Mouse (Mus musculus) heart, embryonic 10.5 days (tissue): Measurements from ENCODE around the gene Fxyd5. TPM values are rescaled to one million over a fixed set of nuclear protein-coding genes. Genes with fewer than 3 reads are reported as not detected.
A peak's percentile ranks its signal among the peaks of the same experiment; 100 is the strongest.

ENCODE experiments used
- DNase-seq: peaks from one replicate; pipeline ENCODE4 v3.0.0-alpha.2; 2017; ENCODE audit warnings: low spot score
- H3K27ac ChIP-seq: fragments of 300-500 bp; sonication (generic); 2 replicates; pipeline ENCODE4 v1.5.1; 2016; ENCODE audit warnings: mild to moderate bottlenecking
- H3K27me3 ChIP-seq: fragments of 300-500 bp; sonication (generic); 2 replicates; pipeline ENCODE4 v1.6.1; 2016; ENCODE audit warnings: mild to moderate bottlenecking; ENCODE audit not compliant: poor library complexity, insufficient read depth, severe bottlenecking
- H3K36me3 ChIP-seq: fragments of 300-500 bp; sonication (generic); 2 replicates; pipeline ENCODE4 v1.6.1; 2016; ENCODE audit warnings: mild to moderate bottlenecking, moderate library complexity
- H3K4me1 ChIP-seq: fragments of 300-500 bp; sonication (generic); 2 replicates; pipeline ENCODE4 v1.6.1; 2016; ENCODE audit warnings: mild to moderate bottlenecking
- H3K4me3 ChIP-seq: fragments of 300-500 bp; sonication (generic); 2 replicates; pipeline ENCODE4 v1.5.1; 2016; ENCODE audit warnings: mild to moderate bottlenecking, moderate library complexity
- H3K9me3 ChIP-seq: fragments of 300-500 bp; sonication (generic); 2 replicates; pipeline ENCODE4 v1.6.1; 2016; ENCODE audit warnings: mild to moderate bottlenecking, moderate library complexity
- WGBS: fragments of 180-500 bp; shearing (Covaris S2); methylation state at CpG from one replicate; pipeline ENCODE4 v1.1.7; 2016; 5-methylcytosine and 5-hydroxymethylcytosine counted together
- polyA plus RNA-seq: library from polyadenylated mRNA; unstranded; fragments of >200 nt; fragmentation: Nextera tagmentation; extraction: Ambion mirVana; gene quantifications from 2 replicates; pipeline ENCODE4 v1.2.1, GENCODE M21; 2016

Gene Fxyd5
- polyA plus RNA-seq, 1 experiment from 2014 or later = 24.3 TPM

DNA sequence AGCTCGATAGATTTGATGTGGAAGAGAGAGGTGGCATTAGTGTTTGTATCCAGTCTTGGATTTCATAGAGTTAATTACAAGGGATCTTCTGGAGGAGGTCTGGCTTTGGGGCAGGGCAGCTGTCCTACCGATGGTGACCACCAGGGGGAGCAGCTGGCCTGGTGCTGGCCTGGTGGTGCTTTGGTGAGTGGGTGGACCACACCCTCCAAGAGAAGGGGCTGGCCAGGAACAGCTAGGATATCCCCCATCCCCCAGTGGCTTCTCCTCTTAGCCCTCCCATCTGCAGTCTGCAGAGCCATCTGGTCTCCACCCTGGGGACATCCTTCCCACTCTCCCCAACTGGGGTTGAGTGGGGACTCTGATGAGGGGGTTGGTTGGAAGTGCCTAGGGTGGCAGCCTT is 16.8 kb upstream of the Fxyd5 start, which contains the start of gene Lgi4:
Gene Lgi4 (plus strand): TSS at position 235 of the 400 bp plus-strand sequence.
- no peak for DNase-seq
- Histone ChIP-seq H3K27ac (0 out of 2 replicates have a peak within 1 kb of the TSS, but pooled peaks have one; percentile 24), H3K36me3 (no peaks in the 10 kb centered on the region), H3K4me1 (peaks cover 25% of the 10 kb centered on the region), H3K9me3 (no peaks in the 10 kb centered on the region), H3K27me3 (peaks cover 7% of the 10 kb centered on the region), H3K4me3 (no peak within 1 kb of the TSS)
- 11% methylated on average over 2 of the region's 2 CpGs for WGBS

DNA sequence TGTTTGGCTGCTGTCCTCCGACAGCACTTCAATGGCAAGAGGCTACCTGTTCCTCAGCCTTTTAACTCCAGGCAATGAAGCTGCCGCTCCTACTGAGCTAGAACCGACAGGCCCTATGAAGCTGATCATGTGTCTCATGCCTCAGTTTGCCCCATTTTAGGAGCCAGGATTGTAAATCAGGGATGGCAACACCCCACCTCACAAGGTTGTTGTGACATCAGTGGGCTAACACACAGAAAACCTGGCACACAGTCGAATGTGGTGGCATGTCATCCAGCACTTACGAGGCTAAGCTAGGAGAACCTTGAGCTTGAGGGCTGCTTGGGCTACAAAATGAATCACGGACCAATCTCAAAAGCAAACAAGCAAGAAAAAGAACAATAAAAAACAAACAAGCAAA is 15.9 kb upstream of the Fxyd5 start:
- Histone ChIP-seq H3K27me3 (peaks cover 16% of the 10 kb centered on the region), H3K9me3 (no peaks in the 10 kb centered on the region), H3K4me3 (no peak overlapping the region), H3K36me3 (no peaks in the 10 kb centered on the region), H3K27ac (no peak overlapping the region), H3K4me1 (peaks cover 34% of the 10 kb centered on the region)
- DNase-seq = no peak
- WGBS = 79% methylated on average over 6 of the region's 6 CpGs

DNA sequence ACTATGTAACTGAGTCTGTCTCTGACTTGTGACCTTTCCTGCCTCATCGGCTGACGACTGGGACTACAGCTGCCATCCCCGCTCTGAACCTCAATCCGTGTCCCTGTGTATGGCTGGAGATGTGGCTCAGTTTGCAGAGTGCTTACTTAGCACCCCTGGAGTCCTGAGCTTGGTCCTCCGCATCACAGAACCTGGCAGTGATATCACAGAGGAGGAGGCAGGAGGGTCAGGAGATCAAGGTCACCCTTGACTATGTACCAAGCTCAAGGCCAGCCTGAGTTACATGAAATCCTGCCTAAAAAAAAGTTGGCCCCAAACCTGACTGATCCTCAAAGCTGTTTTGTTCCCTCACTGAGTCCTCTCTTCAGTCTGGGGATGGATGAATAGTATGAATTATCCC is 15.4 kb upstream of the Fxyd5 start:
- H3K36me3 ChIP-seq = no peaks in the 10 kb centered on the region
- H3K4me1 ChIP-seq = peaks cover 39% of the 10 kb centered on the region
- peaks cover 20% of the 10 kb centered on the region for H3K27me3 ChIP-seq
- 74% methylated on average over 5 of the region's 5 CpGs for WGBS
- no peaks in the 10 kb centered on the region for H3K9me3 ChIP-seq
- H3K27ac ChIP-seq = 0 out of 2 replicates have a peak overlapping the region, but pooled peaks have one; percentile 0
- H3K4me3 ChIP-seq = no peak overlapping the region
- DNase-seq = no peak

DNA sequence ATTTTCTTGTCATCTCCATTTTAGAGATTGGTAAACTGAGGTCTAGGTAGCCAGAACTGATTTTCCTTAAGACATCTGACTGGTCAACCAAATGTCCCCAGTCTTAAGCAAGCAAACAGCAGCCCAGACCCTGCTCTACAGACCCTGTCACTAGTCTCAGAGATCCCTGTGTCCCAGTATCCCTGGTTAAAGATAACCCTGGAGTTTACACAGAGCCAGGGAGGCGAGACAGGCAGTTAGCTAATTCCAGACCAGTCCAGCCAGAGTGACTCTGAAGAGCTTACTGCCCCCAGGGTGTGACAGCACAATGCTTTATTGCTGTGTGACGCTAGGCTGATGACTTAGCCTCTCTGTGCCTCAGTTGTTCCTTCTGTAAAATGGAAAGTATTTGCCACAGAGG is 14.8 kb upstream of the Fxyd5 start, which contains the start of gene Fxyd1:
Gene Fxyd1 (minus strand): TSS at position 129 of the 400 bp plus-strand sequence.
- 66% methylated on average over 2 of the region's 2 CpGs for WGBS
- no peak for DNase-seq
- H3K36me3 ChIP-seq = no peaks in the 10 kb centered on the region
- H3K4me1 ChIP-seq = peaks cover 46% of the 10 kb centered on the region
- no peak within 1 kb of the TSS for H3K4me3 ChIP-seq
- peaks cover 27% of the 10 kb centered on the region for H3K27me3 ChIP-seq
- peak within 1 kb of the TSS; percentile 90 for H3K27ac ChIP-seq
- no peaks in the 10 kb centered on the region for H3K9me3 ChIP-seq

DNA sequence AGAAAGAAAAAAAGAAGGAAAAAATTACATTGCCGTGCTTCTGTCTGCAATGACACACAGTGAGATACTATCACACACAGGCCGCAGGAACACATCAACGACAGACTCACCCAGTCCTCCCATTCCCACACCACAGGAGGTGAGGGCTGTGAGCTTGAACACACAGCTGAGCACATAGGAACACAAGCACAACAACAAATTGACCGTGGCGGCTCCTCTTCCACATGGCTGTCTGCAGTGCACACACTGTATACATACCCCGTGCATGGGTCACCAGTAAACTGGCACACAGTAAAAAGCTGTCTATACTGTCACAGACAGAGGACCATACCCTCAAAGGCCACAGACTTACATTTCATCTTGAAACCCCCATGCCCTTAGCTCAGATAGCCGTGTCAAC is 14.2 kb upstream of the Fxyd5 start:
- H3K27ac ChIP-seq = peak overlapping the region; percentile 90; the same call in 1 of the 2 replicates
- H3K4me3 ChIP-seq = no peak overlapping the region
- H3K27me3 ChIP-seq = peaks cover 33% of the 10 kb centered on the region
- peaks cover 52% of the 10 kb centered on the region for H3K4me1 ChIP-seq
- DNase-seq = no peak
- H3K36me3 ChIP-seq = no peaks in the 10 kb centered on the region
- H3K9me3 ChIP-seq = no peaks in the 10 kb centered on the region
- 76% methylated on average over 7 of the region's 7 CpGs for WGBS

DNA sequence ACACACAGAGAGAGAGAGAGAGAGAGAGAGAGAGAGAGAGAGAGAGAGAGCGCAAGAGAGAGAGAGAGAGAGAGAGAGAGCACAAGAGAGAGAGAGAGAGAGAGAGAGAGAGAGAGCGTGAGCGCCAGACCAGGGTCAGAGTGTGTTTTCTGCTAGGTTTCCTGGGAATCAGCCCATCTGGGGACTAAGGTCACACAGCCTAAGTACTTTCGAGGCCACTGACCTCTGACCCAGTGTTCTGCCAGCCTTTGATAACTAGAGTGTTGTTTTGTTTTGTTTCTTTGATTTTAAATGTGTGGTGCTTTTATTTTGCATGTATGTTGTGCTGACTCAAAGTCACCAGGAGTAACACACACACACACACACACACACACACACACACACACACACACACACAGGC is 13.6 kb upstream of the Fxyd5 start:
- peaks cover 58% of the 10 kb centered on the region for H3K4me1 ChIP-seq
- H3K27me3 ChIP-seq = peaks cover 39% of the 10 kb centered on the region
- no peak for DNase-seq
- H3K4me3 ChIP-seq = peak overlapping the region; percentile 52; the same call in 1 of the 2 replicates
- 31% methylated on average over 1 of the region's 4 CpGs for WGBS
- no peaks in the 10 kb centered on the region for H3K9me3 ChIP-seq
- no peaks in the 10 kb centered on the region for H3K36me3 ChIP-seq
- peak overlapping the region; percentile 90 for H3K27ac ChIP-seq

DNA sequence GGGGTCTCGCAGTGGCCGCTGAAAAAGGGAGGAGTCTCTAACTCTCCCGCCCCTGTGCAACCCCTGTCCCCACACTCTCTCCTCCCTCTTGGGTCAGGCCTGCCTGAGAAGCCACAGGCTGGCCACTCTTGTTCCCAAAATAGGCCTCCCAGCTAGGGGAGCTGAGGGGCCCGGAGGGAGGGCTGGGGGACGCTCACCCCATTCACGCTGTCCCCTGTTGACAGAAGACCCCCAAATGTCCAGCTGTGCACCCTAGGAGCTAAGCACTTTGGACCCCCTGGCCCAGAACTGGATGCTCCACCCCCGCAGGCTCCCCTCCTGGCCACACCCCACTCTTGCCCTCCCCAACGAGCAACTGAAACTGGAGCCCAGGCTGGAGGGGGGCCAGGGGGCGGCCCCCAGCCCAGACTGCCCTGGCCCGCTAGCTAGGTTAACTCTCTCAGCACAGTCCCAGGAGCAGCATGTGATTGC is 13.1 kb upstream of the Fxyd5 start:
- H3K27me3 ChIP-seq = peaks cover 44% of the 10 kb centered on the region
- peak; percentile 89 for DNase-seq
- peaks cover 61% of the 10 kb centered on the region for H3K4me1 ChIP-seq
- peak overlapping the region; percentile 90 for H3K27ac ChIP-seq
- H3K4me3 ChIP-seq = peak overlapping the region; percentile 52
- no peaks in the 10 kb centered on the region for H3K36me3 ChIP-seq
- no peaks in the 10 kb centered on the region for H3K9me3 ChIP-seq
- WGBS = 9% methylated on average over 10 of the region's 10 CpGs

DNA sequence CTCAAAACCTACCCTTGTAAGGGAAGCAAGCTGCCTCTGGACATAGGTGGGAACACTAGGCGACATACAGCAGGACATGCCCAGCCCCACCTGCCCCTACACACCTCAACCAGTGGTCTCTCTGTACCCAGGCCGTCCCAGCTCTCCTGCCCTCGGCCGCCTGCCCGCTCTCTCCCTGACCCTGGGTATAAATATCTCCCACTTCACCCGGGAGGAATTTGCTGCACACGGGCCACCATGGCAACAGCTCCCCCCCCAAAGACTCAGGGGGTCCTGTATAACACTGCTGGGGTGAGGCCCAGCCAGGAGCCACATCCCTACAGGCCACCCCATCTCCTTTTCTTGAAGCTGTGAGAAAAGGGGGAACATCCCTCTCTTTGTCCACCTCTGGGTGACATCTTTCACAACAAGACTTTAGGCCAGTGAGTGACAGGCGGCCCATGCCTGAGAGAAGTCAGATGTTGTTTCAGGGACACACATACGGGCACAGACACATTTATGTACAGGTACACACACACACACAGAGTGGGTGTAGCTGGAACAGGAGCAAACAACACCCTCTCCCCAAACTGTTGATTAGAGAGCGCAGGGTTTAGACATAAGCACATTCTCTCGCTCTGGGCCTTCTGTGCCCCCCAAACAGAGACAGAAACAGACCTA is 12.5 kb upstream of the Fxyd5 start:
- peaks cover 50% of the 10 kb centered on the region for H3K27me3 ChIP-seq
- peak overlapping the region; percentile 90 for H3K27ac ChIP-seq
- 36% methylated on average over 11 of the region's 11 CpGs for WGBS
- peak overlapping the region; percentile 52 for H3K4me3 ChIP-seq
- no peak for DNase-seq
- no peaks in the 10 kb centered on the region for H3K36me3 ChIP-seq
- H3K9me3 ChIP-seq = no peaks in the 10 kb centered on the region
- peaks cover 67% of the 10 kb centered on the region for H3K4me1 ChIP-seq

DNA sequence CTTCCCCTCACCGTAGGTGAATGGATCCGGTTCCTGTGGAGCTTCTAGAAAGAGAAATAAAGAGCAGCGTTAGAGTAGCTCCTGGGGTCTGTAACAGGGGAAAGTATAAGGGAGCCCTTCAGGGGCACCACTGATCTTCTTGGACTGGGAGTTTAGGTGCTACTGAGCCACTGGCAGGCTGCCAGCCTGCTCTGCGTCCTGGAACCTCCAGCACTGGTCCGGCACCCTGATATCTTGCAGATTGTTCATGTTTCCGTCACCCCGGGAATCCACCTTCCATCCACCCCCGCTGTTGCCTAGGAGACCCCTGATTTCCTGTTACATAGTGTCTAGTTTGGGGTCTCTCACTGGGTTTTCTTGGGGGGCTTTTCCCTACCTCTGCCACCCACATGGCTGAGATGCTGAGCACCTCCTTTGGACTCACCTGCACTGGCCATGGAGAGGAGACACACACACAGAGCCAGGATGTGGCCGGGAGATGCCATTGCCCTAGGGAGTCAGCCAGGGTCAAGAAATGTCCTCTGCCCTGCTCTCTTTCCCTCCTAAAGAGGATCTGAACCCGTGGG is 11.7 kb upstream of the Fxyd5 start:
- Histone ChIP-seq H3K9me3 (no peaks in the 10 kb centered on the region), H3K27me3 (peaks cover 58% of the 10 kb centered on the region)

DNA sequence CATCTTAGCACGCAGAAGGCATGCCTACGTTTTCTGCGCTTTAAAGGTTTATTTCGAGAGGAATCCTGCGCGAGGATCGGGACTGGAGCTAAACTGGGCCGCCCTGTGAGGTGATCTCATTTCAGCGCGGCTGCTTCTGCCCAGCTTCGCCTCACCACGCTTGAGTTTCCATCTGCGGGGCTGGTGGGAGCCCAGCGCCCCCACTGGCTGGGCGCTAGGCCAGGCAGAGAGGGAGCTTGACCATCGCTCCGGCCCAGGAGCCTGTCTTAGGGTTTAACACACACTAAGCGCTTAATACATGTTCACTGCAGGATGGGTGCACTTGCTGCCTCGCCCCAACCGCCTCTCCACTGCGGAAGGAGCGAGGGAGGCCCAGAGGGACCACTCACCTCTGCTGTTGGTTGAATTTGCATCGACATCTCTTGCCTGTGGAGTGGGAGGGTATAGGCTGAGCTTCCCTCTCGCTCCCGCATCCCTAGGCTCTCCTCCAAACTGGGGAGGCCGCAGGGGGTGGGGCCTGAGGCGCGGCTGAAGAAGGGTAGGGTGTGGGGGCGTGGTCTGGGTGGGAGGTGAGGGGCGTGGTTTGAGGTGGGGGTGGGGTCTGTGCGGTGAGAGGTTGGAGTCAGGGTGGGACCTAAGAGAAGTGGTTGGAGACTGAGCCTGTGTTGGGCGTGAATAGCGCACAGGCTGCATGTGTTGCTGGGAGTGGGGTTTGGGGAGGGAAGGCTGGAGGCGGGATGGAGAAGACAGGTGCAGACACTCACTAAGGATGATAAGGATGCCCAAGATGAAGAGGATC is 10.6 kb upstream of the Fxyd5 start:
- Histone ChIP-seq H3K36me3 (no peaks in the 10 kb centered on the region), H3K9me3 (no peaks in the 10 kb centered on the region), H3K27me3 (peaks cover 69% of the 10 kb centered on the region), H3K4me3 (peak overlapping the region; percentile 52), H3K27ac (peak overlapping the region; percentile 90), H3K4me1 (peaks cover 63% of the 10 kb centered on the region)
- under 1% methylated on average over 34 of the region's 34 CpGs for WGBS
- DNase-seq = peak; percentile 80

More for the DNA sequence above, 11.7 kb upstream of the Fxyd5 start:
- Histone ChIP-seq H3K4me1 (peaks cover 63% of the 10 kb centered on the region), H3K27ac (peak overlapping the region; percentile 90), H3K36me3 (no peaks in the 10 kb centered on the region), H3K4me3 (peak overlapping the region; percentile 52)
- DNase-seq = no peak
- WGBS = 23% methylated on average over 10 of the region's 10 CpGs

DNA sequence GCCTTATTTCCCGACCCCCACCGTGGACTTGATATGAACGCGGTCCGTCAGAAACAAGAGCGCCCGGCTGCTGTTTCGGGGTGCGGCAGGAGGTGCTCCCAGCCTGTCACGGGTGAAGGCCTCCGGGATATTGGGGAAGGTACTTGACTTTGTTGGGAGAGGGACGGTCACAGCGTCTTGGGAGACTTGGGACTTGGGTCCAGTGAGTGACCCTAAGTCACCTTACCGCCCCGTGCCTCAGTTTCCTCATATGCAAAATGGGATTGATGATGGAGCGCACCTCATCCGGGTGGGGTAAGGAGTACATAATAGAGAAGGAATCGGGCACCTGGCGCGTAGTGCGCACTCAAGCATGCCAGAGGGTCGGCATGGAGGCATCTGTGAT is 10.0 kb upstream of the Fxyd5 start:
- peaks cover 75% of the 10 kb centered on the region for H3K27me3 ChIP-seq
- no peaks in the 10 kb centered on the region for H3K9me3 ChIP-seq
- no peak for DNase-seq
- H3K4me3 ChIP-seq = peak overlapping the region; percentile 52
- peaks cover 63% of the 10 kb centered on the region for H3K4me1 ChIP-seq
- 3% methylated on average over 22 of the region's 22 CpGs for WGBS
- peak overlapping the region; percentile 90; the same call in 1 of the 2 replicates for H3K27ac ChIP-seq
- no peaks in the 10 kb centered on the region for H3K36me3 ChIP-seq

DNA sequence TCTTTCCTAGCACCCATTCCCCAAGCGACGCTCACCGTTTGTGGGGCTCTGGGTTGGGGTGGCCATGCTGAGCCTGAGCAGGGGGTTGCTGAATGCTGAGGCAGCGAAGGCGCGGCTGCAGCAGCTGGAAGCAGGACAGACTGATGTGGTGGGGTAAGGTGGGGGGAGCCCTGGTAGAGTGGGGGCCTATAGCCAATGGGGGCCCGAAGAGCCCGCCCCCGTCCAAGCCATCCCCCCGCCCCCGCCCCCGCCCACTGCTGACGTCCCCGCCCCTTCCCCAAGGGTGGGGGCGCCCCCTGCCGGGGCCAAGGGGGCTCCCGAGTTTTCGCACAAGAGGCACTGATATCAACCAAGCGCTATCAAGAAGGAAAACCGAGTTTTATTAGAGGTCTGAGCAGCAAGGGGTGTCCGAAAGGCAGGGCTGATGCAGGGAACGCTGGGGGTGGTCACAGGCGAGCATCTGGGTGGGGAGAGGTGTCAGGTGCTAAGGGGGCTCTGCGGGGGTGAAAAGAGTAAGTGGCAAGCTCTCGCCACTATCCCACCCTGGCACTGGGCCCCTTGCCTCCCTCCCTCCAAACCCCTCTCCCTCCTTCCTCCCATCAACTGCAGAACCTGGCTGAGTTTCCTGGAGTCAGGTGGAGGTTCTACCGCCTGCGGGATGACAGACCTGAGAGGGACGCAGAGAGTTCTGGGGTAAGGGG is 9.2 kb upstream of the Fxyd5 start, which contains the start of gene Fxyd7:
Gene Fxyd7 (minus strand): TSS at position 147 of the 701 bp plus-strand sequence.
- Histone ChIP-seq H3K9me3 (no peaks in the 10 kb centered on the region), H3K36me3 (no peaks in the 10 kb centered on the region), H3K27ac (no peak within 1 kb of the TSS; the same call in 1 of the 2 replicates), H3K4me1 (peaks cover 63% of the 10 kb centered on the region), H3K4me3 (peak within 1 kb of the TSS; percentile 52), H3K27me3 (peaks cover 81% of the 10 kb centered on the region)
- 4% methylated on average over 28 of the region's 28 CpGs for WGBS
- DNase-seq = no peak
